Mouse (Mus musculus): ENCODE data around the gene Lamp1.

Lamp1 gene

GRCm38 (mm10) chr8:13201013-13201334 lies 42.0 kb downstream of the Lamp1 start:
- CTCF ChIA-PET: no interaction called here

- CTCF ChIA-PET: no interaction called here
These were observed 43.1 kb downstream of the Lamp1 start for GRCm38 (mm10) chr8:13202041-13202440.

GRCm38 (mm10) chr8:13202806-13203205 lies 43.8 kb downstream of the Lamp1 start:
- CTCF ChIA-PET: no interaction called here

DNA sequence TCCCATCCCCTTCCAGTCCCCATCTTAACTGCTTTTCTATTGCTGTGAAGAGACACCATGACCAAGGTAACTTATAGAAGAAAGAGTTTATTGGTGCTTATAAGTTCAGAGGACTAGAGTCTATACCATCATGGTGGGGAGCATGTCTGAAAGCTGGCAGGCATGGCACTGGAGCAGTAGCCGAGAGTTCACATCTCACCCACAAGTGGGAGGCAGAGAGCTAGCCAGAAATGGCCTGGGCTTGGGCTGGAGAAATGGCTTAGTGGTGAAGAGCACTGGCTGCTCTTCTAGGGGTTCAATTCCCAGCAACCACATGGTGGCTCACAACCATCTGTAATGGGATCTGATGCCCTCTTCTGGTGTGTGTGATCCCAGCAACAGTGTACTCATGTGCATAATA lies 44.5 kb downstream of the Lamp1 start:
- CTCF ChIA-PET: no interaction called here

GRCm38 (mm10) chr8:13204371-13205140 lies 45.6 kb downstream of the Lamp1 start:
- CTCF ChIA-PET: interaction anchor here (0.7 kb wide), 1 partner anchor 9 kb away, joined by 4 read pairs; no protein-coding TSS in a partner anchor

- CTCF ChIA-PET: no interaction called here
These were observed 46.4 kb downstream of the Lamp1 start for GRCm38 (mm10) chr8:13205311-13205710.

DNA sequence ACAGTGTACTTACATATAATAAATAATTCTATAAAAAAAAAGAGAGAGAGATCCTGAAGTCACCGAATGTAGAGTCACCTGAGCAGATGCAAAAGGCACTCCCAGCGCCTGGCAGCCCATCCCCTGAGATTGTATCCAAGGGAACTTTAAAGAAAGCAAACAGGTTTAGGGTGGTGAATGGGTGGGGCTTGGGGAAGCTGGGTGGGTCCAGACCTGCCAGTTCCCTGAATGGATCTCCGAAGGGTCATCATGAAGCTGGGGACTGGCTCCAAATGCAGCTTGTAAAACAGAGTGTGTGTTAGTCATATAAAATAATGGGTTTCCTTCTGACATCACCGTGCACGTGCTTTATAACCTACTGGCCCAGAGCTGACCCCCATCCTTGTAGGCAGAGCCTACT lies 47.3 kb downstream of the Lamp1 start:
- CTCF ChIA-PET: interaction anchor here (0.5 kb wide), 1 partner anchor 35 kb away, joined by 4 read pairs; no protein-coding TSS in a partner anchor

GRCm38 (mm10) chr8:13208627-13209355 lies 49.8 kb downstream of the Lamp1 start:
- CTCF ChIA-PET: no interaction called here

DNA sequence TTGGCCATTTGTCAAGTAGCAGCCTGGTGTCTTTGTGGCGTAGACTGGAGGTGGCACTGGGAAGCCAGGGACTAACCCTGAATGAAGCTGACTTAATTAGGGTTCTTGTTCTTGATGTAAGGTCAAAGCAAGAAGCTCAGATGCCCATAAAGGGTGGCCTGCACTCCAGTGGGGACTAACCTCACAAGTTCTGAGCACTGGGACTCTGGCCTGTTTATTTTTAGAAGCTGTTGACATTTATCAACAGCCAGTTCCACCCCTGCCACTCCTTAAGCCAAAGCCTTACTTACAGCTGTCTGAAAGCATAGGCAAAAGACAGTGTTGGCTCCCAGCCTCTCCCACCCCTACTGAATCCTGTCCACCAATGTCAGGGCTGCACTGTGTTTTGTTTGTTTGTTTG lies 50.8 kb downstream of the Lamp1 start:
- CTCF ChIA-PET: no interaction called here

DNA sequence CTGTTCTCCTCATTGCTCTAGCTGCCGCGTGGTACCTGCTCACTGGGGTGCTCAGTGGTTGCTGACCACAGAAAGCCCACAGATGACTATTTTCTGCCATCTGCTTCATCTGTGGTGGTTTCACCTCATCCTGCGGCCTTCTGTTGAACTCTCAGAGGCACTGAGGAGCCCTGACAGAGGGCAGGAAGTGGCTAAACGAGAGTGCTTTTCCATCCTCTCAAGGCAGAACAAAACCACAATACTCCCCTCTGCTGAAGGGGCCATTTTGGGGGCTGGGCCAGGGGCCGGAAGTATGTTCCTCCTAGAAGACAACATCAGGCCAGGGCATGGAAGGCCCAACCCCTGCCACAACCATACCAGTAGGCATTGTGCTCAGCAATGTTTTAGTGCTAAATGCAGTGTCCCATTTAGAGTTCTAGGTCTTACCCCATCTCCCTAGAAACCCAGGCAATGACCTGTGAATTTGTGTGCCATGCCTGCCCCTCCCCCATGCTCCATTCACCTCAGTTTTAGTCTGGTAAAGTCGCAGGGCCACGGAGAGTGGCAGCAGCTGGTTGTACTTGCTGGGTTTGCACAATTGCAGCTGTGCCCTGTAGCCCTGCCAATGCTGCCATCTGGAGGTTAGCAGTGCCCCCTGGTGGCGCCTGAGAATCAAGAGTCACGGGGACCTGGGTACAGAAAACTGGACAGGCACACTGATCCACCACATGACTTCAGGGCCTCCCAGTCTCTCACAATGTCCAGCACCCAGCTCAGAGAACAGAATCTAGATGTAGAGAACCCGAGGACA lies 54.7 kb downstream of the Lamp1 start:
- CTCF ChIA-PET: no interaction called here

GRCm38 (mm10) chr8:13216386-13216785 lies 57.4 kb downstream of the Lamp1 start:
- CTCF ChIA-PET: no interaction called here

DNA sequence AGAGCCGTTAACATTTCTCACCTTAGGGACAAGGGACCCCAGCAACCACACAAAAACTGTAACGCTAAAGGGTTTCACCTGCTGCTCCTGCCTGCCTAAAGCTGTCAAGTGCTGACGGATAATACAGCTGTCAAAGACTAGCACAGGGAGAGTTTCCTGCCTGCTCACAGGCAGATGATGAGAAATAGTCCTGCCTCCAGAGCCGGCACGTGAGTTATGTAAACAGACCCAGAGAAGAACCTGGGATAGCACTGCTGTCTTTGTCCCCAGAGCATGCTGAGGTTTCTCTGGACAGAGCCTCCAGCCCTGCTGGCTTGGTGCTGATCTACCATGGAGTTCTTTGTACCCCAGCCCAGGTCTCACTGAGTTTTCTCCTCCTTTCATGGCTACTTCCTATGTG lies 58.1 kb downstream of the Lamp1 start:
- CTCF ChIA-PET: no interaction called here

DNA sequence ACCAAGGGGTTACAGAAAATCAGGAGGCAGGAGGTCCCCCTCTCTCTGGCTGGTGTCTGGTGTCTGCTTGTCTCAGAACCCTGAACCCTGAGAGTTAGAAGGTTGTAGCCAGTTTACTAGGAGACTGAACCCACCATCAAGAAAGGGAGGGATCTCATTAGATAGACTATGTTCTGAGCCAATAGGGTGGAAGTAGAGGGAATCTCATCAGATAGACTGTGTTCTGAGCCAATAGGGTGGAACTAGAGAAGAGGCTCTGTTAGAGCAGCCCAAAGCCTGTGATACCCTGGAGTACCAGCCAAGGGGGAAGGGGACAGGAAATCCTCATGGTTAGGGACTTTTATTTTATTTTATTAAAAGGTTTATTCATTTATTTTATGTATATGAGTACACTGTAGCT lies 59.0 kb downstream of the Lamp1 start:
- CTCF ChIA-PET: no interaction called here

- CTCF ChIA-PET: no interaction called here
These were observed 59.5 kb downstream of the Lamp1 start for GRCm38 (mm10) chr8:13218441-13218840.

GRCm38 (mm10) chr8:13224426-13224825 lies 65.5 kb downstream of the Lamp1 start:
- CTCF ChIA-PET: no interaction called here

Measured in spleen, embryonic (tissue).